Mouse (Mus musculus): ENCODE results near the gene Gabpa. TPM values are rescaled to one million over a fixed set of nuclear protein-coding genes. Genes with fewer than 3 reads are reported as not detected.

The Gabpa gene
- polyA plus RNA-seq, 1 experiment from 2014 or later, result 35.5 TPM

DNA sequence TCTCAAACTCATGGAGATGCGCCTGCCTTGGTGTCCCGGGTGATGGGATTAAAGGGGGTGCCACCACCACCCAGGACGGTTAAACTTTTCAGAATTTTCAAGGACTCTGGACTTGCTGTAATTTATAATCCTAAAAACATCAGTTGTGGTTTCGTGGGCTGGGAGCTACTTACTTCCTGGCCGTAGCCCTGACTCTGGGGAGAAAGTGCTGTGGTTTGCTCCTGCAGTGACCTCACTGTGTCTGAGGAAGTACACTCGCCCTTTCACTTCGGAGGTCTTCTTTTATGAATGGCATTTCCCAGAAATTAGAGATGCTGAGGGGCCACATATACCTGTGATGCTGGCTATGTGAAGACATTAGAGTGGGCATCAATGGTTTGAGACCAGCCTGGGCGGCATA lies 20.2 kb upstream of the Gabpa start:
- Histone ChIP-seq H3K36me3 (peaks cover 78% of the 10 kb centered on the region), H3K9me3 (replicated peaks) (no peaks in the 10 kb centered on the region), H3K4me1 (no peaks in the 10 kb centered on the region), H3K4me3 (no peak overlapping the region), H3K27me3 (ENCODE audit: low read depth, poor library complexity, severe bottlenecking) (no peaks in the 10 kb centered on the region), H3K27ac (replicated peaks) (no peak overlapping the region)
- WGBS, result 89% methylated on average over 8 of the region's 8 CpGs
- no peak for DNase-seq (ENCODE audit: low spot score)

- Histone ChIP-seq H3K27me3 (ENCODE audit: low read depth, poor library complexity, severe bottlenecking) (no peaks in the 10 kb centered on the region), H3K4me1 (no peaks in the 10 kb centered on the region), H3K27ac (replicated peaks) (no peak overlapping the region), H3K36me3 (peaks cover 78% of the 10 kb centered on the region), H3K4me3 (no peak overlapping the region), H3K9me3 (replicated peaks) (no peaks in the 10 kb centered on the region)
- DNase-seq (ENCODE audit: low spot score), result peak; percentile 18
- WGBS, result 39% methylated on average over 7 of the region's 7 CpGs
Measured at GRCm38 (mm10) chr16:84817423-84817822, 17.3 kb upstream of the Gabpa start.

- Histone ChIP-seq H3K27me3 (ENCODE audit: low read depth, poor library complexity, severe bottlenecking) (no peaks in the 10 kb centered on the region), H3K36me3 (peaks cover 98% of the 10 kb centered on the region), H3K9me3 (replicated peaks) (no peaks in the 10 kb centered on the region), H3K27ac (replicated peaks) (no peak overlapping the region), H3K4me1 (no peaks in the 10 kb centered on the region), H3K4me3 (no peak overlapping the region)
- DNase-seq (ENCODE audit: low spot score), result no peak
- WGBS, result 85% methylated on average over 6 of the region's 6 CpGs
Measured at GRCm38 (mm10) chr16:84825009-84825408, 9.7 kb upstream of the Gabpa start.

- H3K9me3 ChIP-seq (replicated peaks), result no peaks in the 10 kb centered on the region
- 91% methylated on average over 5 of the region's 5 CpGs for WGBS
- H3K27me3 ChIP-seq (ENCODE audit: low read depth, poor library complexity, severe bottlenecking), result no peaks in the 10 kb centered on the region
- H3K4me1 ChIP-seq, result peaks cover 18% of the 10 kb centered on the region
- H3K27ac ChIP-seq (replicated peaks), result no peak overlapping the region
- peaks cover 64% of the 10 kb centered on the region for H3K36me3 ChIP-seq
- H3K4me3 ChIP-seq, result no peak overlapping the region
- no peak for DNase-seq (ENCODE audit: low spot score)
Measured at GRCm38 (mm10) chr16:84831696-84832095, 3.0 kb upstream of the Gabpa start.

- Histone ChIP-seq H3K27ac (replicated peaks) (no peak overlapping the region), H3K27me3 (ENCODE audit: low read depth, poor library complexity, severe bottlenecking) (no peaks in the 10 kb centered on the region), H3K36me3 (peaks cover 62% of the 10 kb centered on the region), H3K4me1 (peaks cover 26% of the 10 kb centered on the region), H3K9me3 (replicated peaks) (no peaks in the 10 kb centered on the region), H3K4me3 (no peak overlapping the region)
- 95% methylated on average over 5 of the region's 5 CpGs for WGBS
- no peak for DNase-seq (ENCODE audit: low spot score)
Measured at GRCm38 (mm10) chr16:84832736-84833135, 2.0 kb upstream of the Gabpa start.

GRCm38 (mm10) chr16:84834344-84834743 lies 381 bp upstream of the Gabpa start:
- H3K27ac ChIP-seq (replicated peaks), result peak overlapping the region; percentile 99
- H3K4me1 ChIP-seq, result peaks cover 26% of the 10 kb centered on the region
- H3K27me3 ChIP-seq (ENCODE audit: low read depth, poor library complexity, severe bottlenecking), result no peaks in the 10 kb centered on the region
- no peak for DNase-seq (ENCODE audit: low spot score)
- WGBS, result 1% methylated on average over 22 of the region's 22 CpGs
- H3K9me3 ChIP-seq (replicated peaks), result no peaks in the 10 kb centered on the region
- peaks cover 54% of the 10 kb centered on the region for H3K36me3 ChIP-seq
- peak overlapping the region; percentile 94 for H3K4me3 ChIP-seq

- Histone ChIP-seq H3K4me3 (peak within 1 kb of the TSS; percentile 94), H3K9me3 (replicated peaks) (no peaks in the 10 kb centered on the region), H3K4me1 (peaks cover 26% of the 10 kb centered on the region), H3K27me3 (ENCODE audit: low read depth, poor library complexity, severe bottlenecking) (no peaks in the 10 kb centered on the region), H3K36me3 (peaks cover 52% of the 10 kb centered on the region), H3K27ac (replicated peaks) (peak within 1 kb of the TSS; percentile 99)
- peak; percentile 81 for DNase-seq (ENCODE audit: low spot score)
- WGBS, result under 1% methylated on average over 57 of the region's 57 CpGs
Measured at GRCm38 (mm10) chr16:84835441-84835822, 707 bp downstream of the Gabpa start, which contains the start of gene Atp5j. Atp5j (minus strand) TSS chr16:84835625.

- Histone ChIP-seq H3K36me3 (peaks cover 52% of the 10 kb centered on the region), H3K4me3 (peak overlapping the region; percentile 94), H3K27ac (replicated peaks) (peak overlapping the region; percentile 99), H3K4me1 (peaks cover 26% of the 10 kb centered on the region), H3K27me3 (ENCODE audit: low read depth, poor library complexity, severe bottlenecking) (no peaks in the 10 kb centered on the region), H3K9me3 (replicated peaks) (no peaks in the 10 kb centered on the region)
- 10% methylated on average over 29 of the region's 29 CpGs for whole genome bisulfite sequencing
- DNase-seq (ENCODE audit: low spot score), result peak; percentile 50
Measured at GRCm38 (mm10) chr16:84835823-84836743, 1.4 kb downstream of the Gabpa start.

GRCm38 (mm10) chr16:84838576-84838975 lies 3.9 kb downstream of the Gabpa start:
- Histone ChIP-seq H3K4me1 (peaks cover 23% of the 10 kb centered on the region), H3K36me3 (peaks cover 53% of the 10 kb centered on the region), H3K4me3 (no peak overlapping the region), H3K27me3 (ENCODE audit: low read depth, poor library complexity, severe bottlenecking) (no peaks in the 10 kb centered on the region), H3K27ac (replicated peaks) (no peak overlapping the region), H3K9me3 (replicated peaks) (no peaks in the 10 kb centered on the region)
- no peak for DNase-seq (ENCODE audit: low spot score)
- WGBS, result 82% methylated on average over 2 of the region's 2 CpGs

DNA sequence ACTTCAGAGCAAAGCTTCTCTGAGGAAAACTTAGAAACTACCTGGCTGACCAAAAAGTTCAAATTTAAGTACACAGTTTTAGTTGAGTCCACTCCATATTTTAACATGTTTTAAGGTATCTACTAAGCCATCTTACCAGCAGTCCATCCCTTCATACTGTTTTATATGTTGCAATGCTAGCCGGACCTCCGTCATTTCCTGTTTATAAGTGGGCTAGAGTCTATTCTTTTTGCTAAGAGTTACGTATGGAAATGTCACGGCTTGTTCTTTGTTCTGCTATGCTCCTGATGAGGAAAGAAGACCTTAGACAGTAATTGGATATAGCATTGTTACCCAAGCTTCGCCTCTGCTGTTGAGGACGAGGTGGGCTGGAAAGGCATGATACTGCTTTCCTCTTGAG lies 18.8 kb downstream of the Gabpa start:
- no peaks in the 10 kb centered on the region for H3K4me1 ChIP-seq
- WGBS, result 96% methylated on average over 6 of the region's 6 CpGs
- H3K27ac ChIP-seq (replicated peaks), result no peak overlapping the region
- H3K9me3 ChIP-seq (replicated peaks), result no peaks in the 10 kb centered on the region
- H3K36me3 ChIP-seq, result peaks cover 99% of the 10 kb centered on the region
- no peak overlapping the region for H3K4me3 ChIP-seq
- no peaks in the 10 kb centered on the region for H3K27me3 ChIP-seq (ENCODE audit: low read depth, poor library complexity, severe bottlenecking)
- DNase-seq (ENCODE audit: low spot score), result no peak

DNA sequence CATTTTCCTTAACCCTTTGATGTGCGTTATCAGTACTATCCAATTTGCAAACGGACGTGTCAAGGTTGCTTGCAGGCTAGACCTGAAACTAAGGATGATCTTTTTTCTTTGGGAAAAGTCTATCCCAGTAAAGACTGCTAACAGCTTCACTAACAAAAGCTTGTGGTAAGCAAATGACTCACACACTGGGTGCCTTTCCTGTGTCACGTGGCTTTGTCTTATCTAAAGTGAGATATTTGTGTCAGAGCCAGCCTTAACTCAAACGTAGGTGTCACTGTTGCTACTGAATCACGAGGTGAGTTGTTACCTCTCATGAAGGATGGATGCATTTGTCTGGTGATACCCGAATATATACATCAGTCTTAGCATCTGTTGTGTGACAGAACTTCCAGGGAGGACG lies 29.9 kb downstream of the Gabpa start:
- no peaks in the 10 kb centered on the region for H3K9me3 ChIP-seq (replicated peaks)
- H3K27ac ChIP-seq (replicated peaks), result no peak overlapping the region
- H3K36me3 ChIP-seq, result peaks cover 55% of the 10 kb centered on the region
- no peak overlapping the region for H3K4me3 ChIP-seq
- WGBS, result 93% methylated on average over 8 of the region's 8 CpGs
- no peak for DNase-seq (ENCODE audit: low spot score)
- no peaks in the 10 kb centered on the region for H3K27me3 ChIP-seq (ENCODE audit: low read depth, poor library complexity, severe bottlenecking)
- no peaks in the 10 kb centered on the region for H3K4me1 ChIP-seq

- WGBS, result 84% methylated on average over 8 of the region's 8 CpGs
- no peaks in the 10 kb centered on the region for H3K27me3 ChIP-seq (ENCODE audit: low read depth, poor library complexity, severe bottlenecking)
- no peak overlapping the region for H3K4me3 ChIP-seq
- no peak overlapping the region for H3K27ac ChIP-seq (replicated peaks)
- H3K36me3 ChIP-seq, result no peaks in the 10 kb centered on the region
- DNase-seq (ENCODE audit: low spot score), result no peak
- H3K9me3 ChIP-seq (replicated peaks), result no peaks in the 10 kb centered on the region
- H3K4me1 ChIP-seq, result no peaks in the 10 kb centered on the region
Measured at GRCm38 (mm10) chr16:84873805-84874204, 39.1 kb downstream of the Gabpa start.

- Histone ChIP-seq H3K36me3 (no peaks in the 10 kb centered on the region), H3K27me3 (ENCODE audit: low read depth, poor library complexity, severe bottlenecking) (no peaks in the 10 kb centered on the region), H3K4me1 (no peaks in the 10 kb centered on the region), H3K4me3 (no peak overlapping the region), H3K9me3 (replicated peaks) (no peaks in the 10 kb centered on the region), H3K27ac (replicated peaks) (no peak overlapping the region)
- WGBS, result 83% methylated on average over 24 of the region's 24 CpGs
- DNase-seq (ENCODE audit: low spot score), result no peak
Measured at GRCm38 (mm10) chr16:84875012-84875717, 40.4 kb downstream of the Gabpa start.
